Mouse (Mus musculus) kidney, postnatal 10 days (tissue): Measurements from ENCODE around the gene Itpr2.

Source experiments
- DNase-seq: peaks from one replicate; pipeline ENCODE4 v3.0.0; 2021; ENCODE audit warnings: mixed read lengths

The Itpr2 gene

DNA sequence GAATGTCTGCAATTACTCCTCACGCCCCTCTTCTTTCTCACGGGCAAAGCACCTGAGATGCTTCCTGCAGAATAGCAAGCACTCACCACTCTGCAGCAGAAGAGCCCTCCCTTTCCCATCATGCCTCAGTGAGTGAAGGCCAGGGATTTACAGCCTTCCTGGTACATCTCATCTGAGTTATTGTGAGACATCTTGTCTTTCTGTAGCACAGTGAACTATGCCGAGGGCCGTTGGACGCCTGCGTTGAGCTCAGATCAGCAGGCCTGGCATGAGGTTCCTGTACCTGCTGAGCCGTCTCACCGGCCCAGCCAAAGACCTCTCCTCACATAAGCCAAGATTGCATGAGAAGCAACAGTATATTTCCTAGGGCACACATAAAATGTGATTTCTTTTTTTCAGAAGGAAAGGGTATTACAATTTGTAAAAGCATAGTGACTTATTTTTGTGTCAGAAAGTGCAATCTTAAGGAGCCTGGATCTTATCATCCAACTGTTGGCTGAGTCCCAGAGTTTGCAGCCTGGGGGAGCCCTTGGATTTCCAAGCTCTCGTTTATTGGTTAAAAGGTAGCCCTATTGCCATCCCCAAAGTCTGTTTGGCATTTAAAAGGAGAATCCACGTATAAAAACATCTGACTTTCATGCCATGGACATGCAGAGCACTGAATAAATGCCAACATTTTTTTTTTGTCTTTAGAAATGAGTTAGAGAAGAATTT lies 158.2 kb downstream of the Itpr2 start:
- DNase-seq = peak; percentile 40

DNA sequence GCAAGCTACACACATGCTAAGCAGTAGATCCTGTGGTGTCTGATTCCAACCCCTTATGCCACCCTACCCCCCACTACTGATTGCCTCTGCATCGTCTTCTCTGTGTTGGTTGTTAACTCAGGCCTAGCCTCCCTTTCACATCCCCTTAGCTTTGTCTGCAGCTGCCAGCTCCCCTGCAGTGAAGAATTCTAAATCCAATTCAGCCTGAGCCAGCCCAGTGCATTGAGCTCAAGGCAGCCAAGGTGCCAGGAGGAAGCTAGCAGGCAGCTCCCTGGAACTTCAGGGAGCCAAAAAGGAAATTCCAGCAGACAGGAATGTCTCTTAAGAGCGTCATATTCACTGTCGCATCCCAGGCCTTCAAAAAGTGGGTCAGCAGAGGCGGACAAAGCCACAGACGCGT lies 159.0 kb downstream of the Itpr2 start:
- peak; percentile 25 for DNase-seq

DNA sequence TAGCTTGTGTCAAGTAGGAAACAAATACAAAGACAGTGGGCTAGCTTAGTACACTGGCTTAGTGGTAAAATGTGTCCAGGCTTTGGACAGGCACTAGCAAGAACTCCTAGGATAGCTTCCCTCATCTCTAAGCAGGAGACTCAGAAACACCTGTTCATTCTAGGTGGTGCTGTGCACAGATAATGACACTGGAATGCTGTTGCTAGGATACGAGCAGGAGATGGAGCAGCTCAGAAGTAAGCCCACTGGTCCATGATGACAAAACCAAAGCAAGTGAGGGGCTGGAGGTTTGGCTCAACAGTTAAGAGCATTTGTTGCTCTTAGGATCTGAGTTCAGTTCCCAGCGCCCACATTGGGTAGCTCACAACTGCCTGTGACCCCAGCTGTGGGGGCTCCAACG lies 160.1 kb downstream of the Itpr2 start:
- no peak for DNase-seq

DNA sequence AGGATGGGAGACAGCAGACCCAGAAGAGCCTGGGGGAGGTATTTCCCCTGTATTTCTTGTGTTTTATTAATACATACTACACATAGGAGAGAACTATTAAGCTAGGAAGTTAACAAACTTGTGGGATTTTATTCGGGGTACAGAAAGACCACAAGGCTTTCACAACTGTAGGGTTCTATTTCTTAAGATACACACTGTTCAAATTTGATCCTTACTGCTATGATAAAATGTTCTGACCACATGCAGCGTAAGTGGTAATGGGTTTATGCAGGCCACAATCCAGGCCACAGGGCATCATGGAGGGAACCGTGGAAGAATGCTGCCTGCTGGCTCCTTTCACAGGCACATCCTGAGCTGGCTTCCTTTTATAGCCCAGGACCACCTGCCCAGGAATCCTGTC lies 160.6 kb downstream of the Itpr2 start:
- DNase-seq = no peak

DNA sequence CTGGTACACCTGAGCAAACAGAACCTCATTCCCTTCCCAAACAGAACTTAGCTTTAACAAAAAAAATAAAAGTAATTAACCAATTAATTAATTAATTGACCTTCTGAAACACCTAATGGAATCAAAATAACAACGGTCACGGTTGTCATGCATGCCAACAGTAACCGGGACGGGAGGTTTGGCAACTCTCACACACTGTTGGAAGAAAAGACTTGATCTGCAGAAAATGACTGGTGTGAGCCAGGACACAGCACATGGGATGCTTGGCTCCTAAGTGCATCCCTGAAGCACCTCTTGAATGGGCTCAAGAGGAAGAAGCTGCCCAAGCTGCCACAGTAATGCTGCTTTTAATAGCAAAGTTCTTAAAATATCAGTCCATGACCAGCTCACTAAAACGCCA lies 161.1 kb downstream of the Itpr2 start:
- no peak for DNase-seq

DNA sequence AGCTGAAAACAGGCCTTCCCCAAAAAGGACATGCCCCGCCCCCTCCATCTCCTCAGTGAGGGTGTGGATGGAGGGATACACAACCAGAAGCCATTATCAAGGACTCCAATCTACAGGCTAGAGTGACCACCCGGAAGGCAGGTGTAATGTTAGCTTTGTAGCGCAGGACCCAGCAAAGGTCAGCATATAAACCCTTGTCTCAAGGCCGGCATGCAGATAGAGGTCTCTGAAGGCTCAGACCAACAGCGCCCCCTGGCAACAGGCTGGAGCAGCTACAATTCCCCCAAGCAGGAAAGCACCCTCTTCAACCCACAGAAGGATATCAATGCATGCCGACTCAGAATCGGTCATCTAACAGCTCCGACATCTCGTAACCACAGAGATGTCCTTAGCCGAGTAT lies 162.2 kb downstream of the Itpr2 start:
- DNase-seq = peak; percentile 67

DNA sequence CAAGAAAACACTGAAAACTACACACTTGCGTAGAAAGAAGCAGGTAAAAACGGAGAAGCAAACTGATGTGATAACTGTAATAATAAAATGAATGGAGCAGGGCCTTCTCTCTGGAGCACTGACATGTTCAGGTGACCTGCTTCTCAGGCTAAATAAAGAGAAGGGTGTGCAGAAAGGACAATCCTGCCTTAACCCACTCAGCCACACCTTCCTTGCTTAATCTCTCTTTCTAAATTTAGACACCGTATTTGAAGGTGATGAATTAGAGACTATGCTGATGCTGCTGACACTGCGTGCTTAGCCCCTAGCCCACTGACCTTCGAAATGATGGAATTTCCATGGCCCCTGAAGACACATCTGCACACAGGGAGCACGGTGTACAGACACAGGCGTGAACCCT lies 164.8 kb downstream of the Itpr2 start:
- DNase-seq = no peak

DNA sequence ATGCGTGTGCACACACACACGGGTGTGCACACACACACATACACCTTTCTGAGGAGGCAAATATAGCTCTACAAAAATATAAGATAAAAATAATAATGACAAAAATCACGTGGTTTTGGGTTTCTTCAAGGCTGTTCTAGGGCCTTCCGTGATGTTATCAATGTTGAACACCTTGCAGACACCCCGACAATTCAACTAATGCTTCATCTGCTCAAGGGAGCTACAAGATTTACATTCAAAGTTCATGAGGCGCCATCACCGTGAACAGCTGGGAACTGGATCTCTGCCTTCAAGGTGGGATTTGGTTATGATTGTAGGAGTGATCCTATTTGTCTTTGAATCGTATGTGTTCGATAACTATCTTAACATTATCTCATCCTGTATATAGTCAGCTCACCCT lies 166.8 kb downstream of the Itpr2 start:
- DNase-seq = no peak

DNA sequence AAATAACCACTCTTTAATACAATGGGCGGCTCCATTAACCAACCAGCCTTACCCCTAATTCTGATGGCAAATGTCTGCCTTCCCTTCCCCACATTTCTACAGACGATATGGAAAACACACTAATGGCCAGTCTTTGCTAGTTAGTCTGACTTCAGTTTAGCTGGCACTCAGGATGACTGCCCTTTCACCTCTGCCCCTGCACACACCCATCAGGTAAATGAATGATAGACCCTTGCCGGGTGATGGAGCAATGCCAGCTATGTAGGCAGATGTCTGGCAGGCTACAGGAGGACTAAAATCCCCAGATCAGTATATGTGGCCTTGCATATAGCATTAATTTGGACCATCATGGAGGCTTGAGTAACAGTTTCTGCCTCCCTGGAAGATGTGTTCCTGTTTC lies 168.5 kb downstream of the Itpr2 start:
- peak; percentile 77 for DNase-seq

DNA sequence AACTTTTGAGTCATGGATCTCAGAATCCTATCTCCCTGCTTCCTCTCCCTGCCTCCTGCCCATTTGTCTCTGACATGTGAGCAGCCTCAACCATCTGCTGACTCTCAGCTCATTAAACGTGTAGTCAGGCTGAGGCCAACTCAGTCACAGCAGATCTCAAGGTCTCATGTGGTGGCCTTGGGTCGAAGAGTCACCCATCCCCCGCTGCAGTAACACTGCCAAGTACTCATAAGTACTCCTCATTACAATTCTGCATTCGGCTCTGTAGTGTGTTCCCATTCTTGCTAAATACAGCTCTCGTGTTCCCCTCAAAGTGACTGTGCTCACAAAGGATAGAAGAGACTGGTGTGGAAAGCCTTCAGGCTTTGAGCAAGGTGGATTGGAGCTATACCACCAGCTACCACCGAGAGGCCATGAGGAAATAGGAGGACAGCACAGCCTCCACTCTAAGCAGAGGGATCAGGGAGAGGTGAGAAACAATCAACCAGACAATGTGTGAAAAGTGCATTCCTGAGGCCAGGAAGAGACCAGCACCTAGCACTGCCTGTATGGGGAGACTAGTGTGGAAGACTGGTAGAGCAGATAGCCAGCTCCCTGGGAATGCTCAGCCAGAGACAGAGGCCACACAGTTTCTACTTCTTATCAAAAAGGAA lies 170.9 kb downstream of the Itpr2 start:
- DNase-seq = peak; percentile 36

DNA sequence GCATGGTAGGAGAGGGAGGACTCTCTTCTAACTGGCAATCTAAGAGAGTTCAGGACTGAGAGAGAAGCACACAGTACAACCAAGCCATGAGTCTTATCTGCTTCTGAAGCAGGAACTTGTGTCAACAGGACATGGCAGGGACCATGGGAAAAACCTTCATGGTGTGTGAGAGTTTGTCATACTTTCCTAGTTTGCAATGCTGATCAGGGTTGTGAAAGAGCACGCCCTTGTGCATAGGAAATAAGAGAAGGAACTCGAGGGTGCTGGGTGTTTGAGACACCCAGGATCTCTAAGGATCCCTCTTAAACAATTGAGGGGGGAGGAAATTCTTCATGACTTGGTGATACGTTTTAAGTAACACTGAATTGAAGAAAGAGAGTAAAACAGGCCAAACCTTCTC lies 172.9 kb downstream of the Itpr2 start:
- DNase-seq = no peak

DNA sequence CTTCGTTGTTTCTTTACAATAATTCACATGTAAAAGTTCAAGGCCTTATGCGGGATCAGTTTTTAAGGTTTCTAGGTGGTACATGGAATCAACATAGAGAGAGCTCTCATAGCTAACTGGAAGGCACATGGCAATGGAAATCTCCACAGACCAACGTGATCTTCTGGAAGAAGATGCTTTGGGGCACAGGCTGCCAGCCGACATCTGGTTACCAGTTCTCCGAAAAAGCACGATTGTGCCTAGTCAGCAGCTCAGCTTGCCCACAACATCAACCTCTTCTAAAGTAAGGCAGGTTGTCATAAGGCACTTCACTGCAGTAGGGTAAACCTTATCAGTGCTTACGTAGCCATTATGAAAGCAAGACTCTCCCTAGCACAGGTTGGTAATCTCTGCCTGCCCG lies 175.4 kb downstream of the Itpr2 start:
- DNase-seq = no peak

DNA sequence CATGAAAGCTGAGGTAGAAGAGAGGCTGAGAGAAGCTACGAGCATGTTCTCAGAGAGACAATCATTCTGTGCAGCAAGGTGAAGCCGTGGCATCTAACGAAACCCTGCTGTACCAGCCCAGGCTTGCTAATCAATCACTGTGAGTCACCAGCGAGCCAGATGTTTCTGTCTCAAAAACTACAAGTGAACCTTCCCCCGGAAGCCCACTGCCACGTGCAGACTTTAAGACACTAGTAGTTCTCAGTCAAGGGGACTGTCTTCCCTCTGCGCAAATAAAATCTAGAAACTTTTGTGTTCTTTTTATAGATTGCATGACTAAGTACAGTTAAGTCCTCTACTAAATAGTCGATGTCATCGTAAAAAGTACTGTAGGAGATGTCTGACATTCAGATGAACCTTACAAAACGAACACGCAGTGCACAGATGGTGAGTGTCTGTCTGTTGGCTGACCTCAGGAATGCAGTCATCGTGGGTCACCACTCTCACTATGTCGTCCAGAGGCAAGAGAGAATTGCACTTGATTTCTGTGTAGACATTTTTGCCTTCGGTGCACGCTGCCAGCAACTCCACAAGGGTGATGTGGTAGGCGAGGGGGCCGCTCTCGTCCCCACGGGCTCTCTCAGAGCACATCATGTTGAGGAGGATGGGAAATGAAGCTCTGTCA lies 177.3 kb downstream of the Itpr2 start:
- DNase-seq = peak; percentile 58

DNA sequence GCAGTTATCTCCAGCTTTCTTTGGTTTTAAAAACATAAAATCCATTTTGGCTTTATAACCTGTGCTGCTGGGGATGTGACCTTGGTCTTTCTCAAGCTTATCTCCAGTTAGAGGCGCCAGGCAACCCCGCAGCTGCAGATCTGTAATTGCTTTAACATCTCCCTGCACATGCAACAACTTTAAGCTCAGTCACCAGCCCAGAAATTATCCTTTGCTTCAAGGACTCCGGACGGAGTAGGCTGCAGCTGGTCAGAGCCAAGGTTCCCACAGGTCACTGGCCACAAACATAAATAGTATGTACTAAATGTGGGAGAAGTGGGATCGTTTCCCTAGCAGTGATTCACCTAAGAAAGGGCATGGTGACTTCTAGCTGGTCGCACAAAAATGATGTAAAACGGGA lies 179.5 kb downstream of the Itpr2 start:
- DNase-seq = no peak

DNA sequence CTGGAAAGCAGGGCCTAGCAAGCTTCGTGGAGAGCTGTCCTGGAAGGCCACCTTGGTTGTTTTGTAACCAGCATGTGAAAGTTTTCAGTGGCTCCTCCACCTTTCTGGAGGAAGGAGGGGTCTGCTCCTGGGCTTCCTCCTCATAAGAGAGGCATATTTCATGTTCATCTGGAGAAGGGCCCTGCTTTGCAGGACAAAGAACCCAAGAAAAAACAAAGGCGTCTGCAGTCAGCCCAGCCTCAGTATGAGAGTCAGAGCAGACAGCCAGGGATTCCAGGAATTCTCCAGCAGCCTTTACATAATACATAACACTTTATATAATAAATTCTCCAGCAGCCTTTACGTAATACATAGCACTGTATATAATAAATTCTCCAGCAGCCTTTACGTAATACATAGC lies 180.1 kb downstream of the Itpr2 start:
- DNase-seq = peak; percentile 27

DNA sequence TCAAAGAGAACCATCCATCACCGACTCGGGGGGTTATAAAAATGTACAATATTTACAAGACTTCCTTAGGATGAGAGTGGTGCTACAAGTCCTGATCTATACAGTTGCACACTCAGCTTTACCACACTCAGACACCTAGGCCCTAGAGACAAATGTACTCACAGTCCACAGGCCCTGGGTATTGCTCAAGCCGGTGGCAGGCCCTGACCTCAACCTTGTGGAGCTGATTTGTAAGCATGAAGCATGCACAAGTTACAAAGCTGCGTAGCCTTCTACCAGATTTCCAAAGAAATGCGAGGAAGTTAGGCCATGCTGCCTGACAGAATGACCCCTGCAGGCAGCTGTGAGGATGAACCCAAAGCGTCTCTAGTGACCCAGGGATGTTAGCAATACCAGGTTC lies 185.6 kb downstream of the Itpr2 start:
- DNase-seq = no peak

DNA sequence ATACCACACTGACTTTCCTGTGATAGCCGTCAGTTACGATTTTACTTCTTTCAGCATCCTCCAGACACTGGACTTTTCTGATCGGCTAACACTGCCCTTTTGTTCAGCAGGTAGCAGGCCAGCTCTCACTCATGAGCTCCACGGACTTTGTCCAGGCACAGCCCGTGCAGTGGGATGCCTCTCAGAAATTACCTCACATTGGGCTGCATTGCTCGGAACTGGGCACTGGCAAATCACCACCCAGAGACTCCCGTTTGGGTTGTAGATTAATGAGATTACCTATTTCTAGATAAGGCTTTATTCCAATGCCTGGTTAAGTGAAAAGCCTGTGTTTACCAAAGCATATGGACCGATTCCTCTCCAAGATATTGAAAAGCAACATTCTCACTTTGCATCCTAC lies 186.9 kb downstream of the Itpr2 start:
- peak; percentile 50 for DNase-seq

DNA sequence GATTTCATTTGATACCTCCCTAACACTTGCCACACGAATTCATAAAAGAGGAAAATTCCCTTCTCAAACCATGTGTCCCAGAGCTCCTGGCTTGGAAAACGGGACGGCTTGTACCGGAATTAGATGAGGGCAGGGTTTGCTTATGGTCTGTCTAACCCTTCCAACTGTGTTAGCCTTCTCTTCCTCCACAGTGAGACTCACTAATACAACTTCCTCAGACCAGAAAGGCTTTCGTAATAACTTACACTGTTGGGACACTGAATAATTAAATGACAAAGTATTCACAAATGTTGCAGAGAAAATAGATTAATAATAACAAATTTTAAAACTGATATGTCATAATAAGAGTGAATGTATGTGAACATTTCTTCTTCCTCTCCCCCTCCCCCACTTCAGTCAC lies 187.7 kb downstream of the Itpr2 start:
- DNase-seq = no peak

DNA sequence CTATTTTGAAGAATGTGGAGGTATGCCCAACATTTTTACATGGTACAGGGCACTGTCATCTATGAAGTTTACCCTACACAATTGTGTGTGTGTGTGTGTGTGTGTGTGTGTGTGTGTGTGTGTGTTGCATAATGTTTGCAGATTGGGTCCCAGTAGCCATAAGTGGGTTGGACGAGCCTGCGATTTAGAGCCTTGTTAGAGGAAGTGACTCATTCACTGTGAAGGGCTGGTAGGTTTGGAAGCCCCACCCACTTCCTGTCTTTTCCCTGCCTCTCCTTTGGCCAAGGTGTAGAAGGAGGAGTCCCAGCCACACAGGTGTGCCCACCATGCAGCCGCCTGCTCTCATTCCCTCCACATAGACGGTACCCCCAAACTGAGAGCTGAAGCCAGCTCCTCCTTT lies 188.6 kb downstream of the Itpr2 start:
- DNase-seq = no peak

DNA sequence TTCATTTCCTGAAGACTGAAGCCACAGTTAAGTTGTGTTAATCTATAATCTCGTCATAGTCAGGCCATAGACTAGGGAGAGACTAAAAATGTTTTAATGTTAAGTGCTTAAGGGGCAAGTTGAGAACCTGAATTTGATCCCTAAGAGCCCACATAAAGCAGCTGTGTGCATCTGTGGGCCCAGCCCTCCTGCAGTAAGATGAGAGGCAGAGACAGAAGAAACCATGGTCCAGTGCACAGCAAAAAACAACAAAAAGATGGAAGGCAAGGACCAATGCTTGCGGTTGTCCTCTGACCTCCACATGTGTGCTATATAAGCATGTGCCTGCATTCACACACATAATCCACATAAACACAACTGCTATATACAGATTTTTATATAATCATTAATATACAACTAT lies 191.8 kb downstream of the Itpr2 start:
- DNase-seq = no peak

DNA sequence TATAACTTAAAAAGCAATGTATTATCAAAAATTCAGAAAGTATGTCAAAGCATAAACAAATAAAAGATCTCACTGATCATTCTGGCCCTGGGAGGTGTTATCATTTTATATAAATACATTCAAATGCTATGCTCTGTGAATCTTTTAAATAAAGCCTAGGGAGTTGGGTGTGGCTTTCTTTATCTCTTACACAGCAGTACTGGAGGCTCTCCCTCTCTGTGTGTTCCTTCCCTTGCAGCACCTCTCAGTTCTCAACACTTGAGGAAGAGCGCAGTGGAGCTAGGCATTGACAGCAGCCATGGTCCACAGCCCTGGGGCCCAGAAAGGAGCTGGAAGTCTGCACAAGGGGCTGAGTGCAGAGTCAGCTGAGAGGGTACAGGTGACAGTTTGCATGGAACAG lies 192.7 kb downstream of the Itpr2 start:
- no peak for DNase-seq

DNA sequence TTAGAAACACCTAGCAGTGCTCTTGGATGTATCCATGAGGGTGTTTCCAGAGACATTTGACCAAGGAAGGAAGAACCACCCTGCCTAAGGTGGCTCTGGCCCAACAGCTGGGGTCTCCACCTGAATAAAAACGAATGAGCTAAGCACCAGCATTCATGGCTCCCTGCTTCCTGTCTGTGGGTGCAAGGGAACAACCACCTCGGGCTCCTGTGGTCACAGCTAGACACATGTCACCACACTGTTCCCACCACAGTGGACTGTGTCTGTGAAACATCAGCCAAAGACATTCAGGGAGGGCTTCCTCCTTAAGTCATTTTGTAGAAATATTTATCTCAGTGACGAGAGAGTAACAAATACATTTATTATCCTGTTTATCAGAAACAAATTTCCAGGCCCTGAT lies 196.0 kb downstream of the Itpr2 start:
- no peak for DNase-seq

DNA sequence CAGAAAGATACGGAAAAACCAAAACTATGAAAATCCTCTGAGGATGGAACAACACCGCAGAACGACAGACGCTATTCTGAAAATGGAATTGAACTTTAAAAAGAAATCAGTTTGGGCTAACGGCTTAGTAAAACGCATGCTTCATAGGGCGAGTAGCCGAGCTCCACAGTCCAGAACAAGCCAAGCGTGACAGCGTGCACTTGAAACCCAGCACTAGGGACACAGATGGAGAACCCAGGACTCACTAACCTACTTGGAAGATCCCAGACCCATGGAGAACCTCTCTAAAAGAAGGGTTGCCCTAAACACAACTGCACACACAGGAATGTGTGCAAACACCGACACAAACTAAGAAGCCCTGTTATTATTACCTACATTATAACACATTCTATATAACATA lies 197.9 kb downstream of the Itpr2 start:
- DNase-seq = no peak

DNA sequence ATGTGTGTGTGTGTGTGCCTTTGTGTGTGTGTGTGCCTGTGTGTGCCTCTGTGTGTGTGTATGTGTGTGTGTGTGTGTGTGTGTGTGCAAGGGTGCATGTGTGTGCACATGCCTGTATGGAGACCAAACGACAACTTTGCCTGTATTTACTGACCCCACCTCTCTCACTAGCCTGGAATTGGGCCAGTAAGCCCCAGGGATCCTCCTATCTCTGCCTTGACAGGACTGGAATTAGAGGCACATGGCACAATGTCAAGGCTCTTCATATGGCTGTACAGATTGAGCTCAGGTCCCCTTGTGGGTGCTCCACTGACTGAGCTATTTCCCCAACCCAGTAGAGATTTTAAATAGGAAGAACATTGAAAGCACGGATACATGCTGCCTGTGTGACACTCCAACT lies 198.7 kb downstream of the Itpr2 start:
- no peak for DNase-seq
